Mouse (Mus musculus): Measurements from ENCODE around the gene Gltp.

- TF ChIP-seq CTCF (IDR thresholded peaks at IDR 0.05; ENCODE audit: low read depth, low read length): no peak
- no peak for TF ChIP-seq POLR2A (IDR thresholded peaks at IDR 0.05; ENCODE audit: extremely low read depth, insufficient read depth, low read length)
These were observed 35.1 kb downstream of the Gltp start for GRCm38 (mm10) chr5:114655721-114656120.
